Mouse (Mus musculus) lung, adult 2 months (tissue): ENCODE results near the gene Gm21988.

ENCODE experiments used
- CTCF ChIP-seq: fragments of 200-500 bp; IDR thresholded peaks from 2 replicates; pipeline ENCODE4 v1.5.1; 2011; ENCODE audit warnings: mild to moderate bottlenecking, low read length, control low read depth; ENCODE audit not compliant: insufficient read depth
- POLR2A ChIP-seq: fragments of 200-500 bp; IDR thresholded peaks from 2 replicates; pipeline ENCODE4 v1.6.1; 2011; ENCODE audit warnings: low read depth, mild to moderate bottlenecking, control low read depth, low read length, borderline replicate concordance; ENCODE audit errors: extremely low read depth

GRCm38 (mm10) chr11:70191188-70191587 is 48.4 kb downstream of the Gm21988 start:
- TF ChIP-seq CTCF, result no peak
- no peak for TF ChIP-seq POLR2A
